Mouse (Mus musculus): ENCODE measurements around the gene Ppp4c. TPM values are rescaled to one million over a fixed set of nuclear protein-coding genes. Genes with fewer than 3 reads are reported as not detected.

Ppp4c gene
- polyA plus RNA-seq (2015; fragmentation: Nextera tagmentation; extraction: Ambion mirVana) = 134 and 135 TPM in 2 replicates

GRCm38 (mm10) chr7:126791851-126792720, at the start of gene Ppp4c:
Gene Ppp4c, minus strand, starts transcription at chr7:126792496.
- Histone ChIP-seq H3K4me2 (replicated peaks; ENCODE audit: low read depth) (peak within 1 kb of the TSS; percentile 71), H3K4me3 (ENCODE audit: low read depth, low read length) (peak within 1 kb of the TSS; percentile 86), H3K9ac (ENCODE audit: low read depth, low read length) (peak within 1 kb of the TSS; percentile 92), H3K27ac (ENCODE audit: low read depth, low read length) (peak within 1 kb of the TSS; percentile 97), H3K36me3 (ENCODE audit: control insufficient read depth, insufficient read depth) (peaks cover 53% of the 10 kb centered on the region), H3K9me3 (ENCODE audit: control insufficient read depth) (no peaks in the 10 kb centered on the region), H3K27me3 (replicated peaks; ENCODE audit: control insufficient read depth, insufficient read depth, low read length) (no peaks in the 10 kb centered on the region), H3K4me1 (replicated peaks; ENCODE audit: control insufficient read depth, insufficient read depth, low read length) (peaks cover 3% of the 10 kb centered on the region; the same call in 1 of the 2 replicates)
- ATAC-seq = peak; percentile 91
- 0 out of 2 replicates have a peak, but pooled peaks have one; percentile 6 for TF ChIP-seq CTCF (IDR thresholded peaks at IDR 0.05; ENCODE audit: low read depth)
- under 1% methylated on average over 66 of the region's 83 CpGs for WGBS

GRCm38 (mm10) chr7:126833294-126833693, 41.0 kb upstream of the Ppp4c start:
- H3K27me3 ChIP-seq (replicated peaks; ENCODE audit: control insufficient read depth, insufficient read depth, low read length) = 0 out of 2 replicates have a peak, but pooled peaks cover 6% of the 10 kb centered on the region
- H3K27ac ChIP-seq (ENCODE audit: low read depth, low read length) = no peak overlapping the region
- ATAC-seq = no peak
- no peaks in the 10 kb centered on the region for H3K36me3 ChIP-seq (ENCODE audit: control insufficient read depth, insufficient read depth)
- no peak for TF ChIP-seq CTCF (IDR thresholded peaks at IDR 0.05; ENCODE audit: low read depth)
- WGBS = 100% methylated on average over 1 of the region's 1 CpGs
- no peak overlapping the region for H3K9ac ChIP-seq (ENCODE audit: low read depth, low read length)
- no peak overlapping the region for H3K4me2 ChIP-seq (replicated peaks; ENCODE audit: low read depth)
- H3K4me1 ChIP-seq (replicated peaks; ENCODE audit: control insufficient read depth, insufficient read depth, low read length) = no peaks in the 10 kb centered on the region
- H3K4me3 ChIP-seq (ENCODE audit: low read depth, low read length) = no peak overlapping the region
- no peaks in the 10 kb centered on the region for H3K9me3 ChIP-seq (ENCODE audit: control insufficient read depth)

- TF ChIP-seq CTCF (IDR thresholded peaks at IDR 0.05; ENCODE audit: low read depth) = peak; percentile 92
- peak; percentile 87 for ATAC-seq
- H3K9ac ChIP-seq (ENCODE audit: low read depth, low read length) = no peak overlapping the region
- no peaks in the 10 kb centered on the region for H3K4me1 ChIP-seq (replicated peaks; ENCODE audit: control insufficient read depth, insufficient read depth, low read length)
- no peaks in the 10 kb centered on the region for H3K9me3 ChIP-seq (ENCODE audit: control insufficient read depth)
- H3K27me3 ChIP-seq (replicated peaks; ENCODE audit: control insufficient read depth, insufficient read depth, low read length) = 0 out of 2 replicates have a peak, but pooled peaks cover 6% of the 10 kb centered on the region
- H3K4me3 ChIP-seq (ENCODE audit: low read depth, low read length) = peak overlapping the region; percentile 20; the same call in 1 of the 2 replicates
- 1% methylated on average over 21 of the region's 21 CpGs for WGBS
- no peaks in the 10 kb centered on the region for H3K36me3 ChIP-seq (ENCODE audit: control insufficient read depth, insufficient read depth)
- peak overlapping the region; percentile 58 for H3K4me2 ChIP-seq (replicated peaks; ENCODE audit: low read depth)
- H3K27ac ChIP-seq (ENCODE audit: low read depth, low read length) = no peak overlapping the region
Observed at GRCm38 (mm10) chr7:126832036-126832598, 39.8 kb upstream of the Ppp4c start.

GRCm38 (mm10) chr7:126831539-126831938, 39.2 kb upstream of the Ppp4c start, which contains the start of gene 4930451I11Rik:
Gene 4930451I11Rik, minus strand, starts transcription at chr7:126831639.
- WGBS = 54% methylated on average over 5 of the region's 5 CpGs
- H3K4me2 ChIP-seq (replicated peaks; ENCODE audit: low read depth) = peak within 1 kb of the TSS; percentile 58
- no peak for TF ChIP-seq CTCF (IDR thresholded peaks at IDR 0.05; ENCODE audit: low read depth)
- H3K4me3 ChIP-seq (ENCODE audit: low read depth, low read length) = peak within 1 kb of the TSS; percentile 20; the same call in 1 of the 2 replicates
- no peak within 1 kb of the TSS for H3K27ac ChIP-seq (ENCODE audit: low read depth, low read length)
- H3K9ac ChIP-seq (ENCODE audit: low read depth, low read length) = no peak within 1 kb of the TSS
- H3K36me3 ChIP-seq (ENCODE audit: control insufficient read depth, insufficient read depth) = no peaks in the 10 kb centered on the region
- H3K27me3 ChIP-seq (replicated peaks; ENCODE audit: control insufficient read depth, insufficient read depth, low read length) = 0 out of 2 replicates have a peak, but pooled peaks cover 6% of the 10 kb centered on the region
- H3K4me1 ChIP-seq (replicated peaks; ENCODE audit: control insufficient read depth, insufficient read depth, low read length) = no peaks in the 10 kb centered on the region
- no peak for ATAC-seq
- no peaks in the 10 kb centered on the region for H3K9me3 ChIP-seq (ENCODE audit: control insufficient read depth)

GRCm38 (mm10) chr7:126825952-126826351, 33.7 kb upstream of the Ppp4c start:
- ATAC-seq = no peak
- peaks cover 35% of the 10 kb centered on the region for H3K27me3 ChIP-seq (replicated peaks; ENCODE audit: control insufficient read depth, insufficient read depth, low read length)

GRCm38 (mm10) chr7:126825403-126825802, 33.1 kb upstream of the Ppp4c start:
- no peaks in the 10 kb centered on the region for H3K9me3 ChIP-seq (ENCODE audit: control insufficient read depth)
- peaks cover 35% of the 10 kb centered on the region for H3K27me3 ChIP-seq (replicated peaks; ENCODE audit: control insufficient read depth, insufficient read depth, low read length)
- no peak overlapping the region for H3K9ac ChIP-seq (ENCODE audit: low read depth, low read length)
- TF ChIP-seq CTCF (IDR thresholded peaks at IDR 0.05; ENCODE audit: low read depth) = no peak
- no peaks in the 10 kb centered on the region for H3K36me3 ChIP-seq (ENCODE audit: control insufficient read depth, insufficient read depth)
- H3K4me2 ChIP-seq (replicated peaks; ENCODE audit: low read depth) = no peak overlapping the region
- H3K27ac ChIP-seq (ENCODE audit: low read depth, low read length) = no peak overlapping the region
- ATAC-seq = no peak
- no peaks in the 10 kb centered on the region for H3K4me1 ChIP-seq (replicated peaks; ENCODE audit: control insufficient read depth, insufficient read depth, low read length)
- WGBS = 17% methylated on average over 8 of the region's 8 CpGs
- H3K4me3 ChIP-seq (ENCODE audit: low read depth, low read length) = no peak overlapping the region

More at GRCm38 (mm10) chr7:126825952-126826351, 33.7 kb upstream of the Ppp4c start:
- Histone ChIP-seq H3K36me3 (ENCODE audit: control insufficient read depth, insufficient read depth) (no peaks in the 10 kb centered on the region), H3K4me3 (ENCODE audit: low read depth, low read length) (no peak overlapping the region), H3K4me2 (replicated peaks; ENCODE audit: low read depth) (no peak overlapping the region), H3K4me1 (replicated peaks; ENCODE audit: control insufficient read depth, insufficient read depth, low read length) (no peaks in the 10 kb centered on the region), H3K27ac (ENCODE audit: low read depth, low read length) (no peak overlapping the region), H3K9me3 (ENCODE audit: control insufficient read depth) (no peaks in the 10 kb centered on the region), H3K9ac (ENCODE audit: low read depth, low read length) (no peak overlapping the region)
- TF ChIP-seq CTCF (IDR thresholded peaks at IDR 0.05; ENCODE audit: low read depth) = no peak
- WGBS = 68% methylated on average over 5 of the region's 5 CpGs
